Comparison of ENCODE assay signal across 7 mouse cellular contexts in the genomic region with DNA sequence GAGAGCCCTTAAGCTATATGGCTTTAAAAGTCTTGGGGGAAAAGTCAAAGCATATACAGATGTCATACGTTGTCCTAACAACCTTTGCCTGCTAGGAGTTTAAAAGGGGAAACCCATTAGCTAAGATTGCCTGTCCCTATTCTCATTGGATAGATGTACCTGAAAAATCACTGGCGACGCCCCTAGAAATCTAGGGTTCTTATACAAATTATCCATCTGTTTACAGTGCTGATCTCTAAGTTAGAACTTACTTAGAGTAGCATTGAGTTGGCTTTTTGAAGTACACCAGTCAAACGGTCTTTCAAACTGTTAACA. TPM values are rescaled to one million over a fixed set of nuclear protein-coding genes. Genes with fewer than 3 reads are reported as not detected.
DNase-seq lines count a peak whose midpoint lies in the region; ATAC-seq lines count a peak whose summit lies in the region.

No protein-coding gene starts in this region.

- no peaks in the 10 kb centered on the region for H3K9me3 ChIP-seq in megakaryocyte, embryonic 14.5 days
- no peaks in the 10 kb centered on the region for H3K9me3 ChIP-seq in forebrain, embryonic 10.5 days
- H3K9me3 ChIP-seq in limb, embryonic 12.5 days: no peaks in the 10 kb centered on the region
- no peaks in the 10 kb centered on the region for H3K9me3 ChIP-seq in stomach, embryonic 15.5 days

- peak overlapping the region; percentile 99 for H3K9ac ChIP-seq in limb, embryonic 12.5 days (replicated peaks)
- H3K9ac ChIP-seq in stomach, embryonic 15.5 days: peak overlapping the region; percentile 99; the same call in 1 of the 2 replicates

- intact Hi-C loops in left cerebral cortex, postnatal 4 days (cut with DNase I): no loop called here

- H3K27me3 ChIP-seq in megakaryocyte, embryonic 14.5 days (replicated peaks): peaks cover 2% of the 10 kb centered on the region
- H3K27me3 ChIP-seq in forebrain, embryonic 10.5 days (ENCODE audit: poor library complexity, severe bottlenecking): no peaks in the 10 kb centered on the region
- H3K27me3 ChIP-seq in limb, embryonic 12.5 days: no peaks in the 10 kb centered on the region
- no peaks in the 10 kb centered on the region for H3K27me3 ChIP-seq in stomach, embryonic 15.5 days (replicated peaks)

- peaks cover 46% of the 10 kb centered on the region for H3K4me1 ChIP-seq in megakaryocyte, embryonic 14.5 days
- peaks cover 57% of the 10 kb centered on the region for H3K4me1 ChIP-seq in forebrain, embryonic 10.5 days
- peaks cover 43% of the 10 kb centered on the region for H3K4me1 ChIP-seq in limb, embryonic 12.5 days (replicated peaks)
- H3K4me1 ChIP-seq in stomach, embryonic 15.5 days: peaks cover 14% of the 10 kb centered on the region; the same call in 1 of the 2 replicates

- no peak for ATAC-seq in megakaryocyte, adult 5-6 weeks (ENCODE audit: poor library complexity, severe bottlenecking)
- no peak for ATAC-seq in limb, embryonic 12.5 days (ENCODE audit: insufficient number of reproducible peaks, insufficient read depth, low FRiP score, low TSS enrichment, low read depth)
- ATAC-seq in stomach, embryonic 15.5 days (ENCODE audit: insufficient read depth, low FRiP score, low read depth): no peak

- H3K36me3 ChIP-seq in megakaryocyte, embryonic 14.5 days (replicated peaks; ENCODE audit: low read length): no peaks in the 10 kb centered on the region
- H3K36me3 ChIP-seq in forebrain, embryonic 10.5 days (replicated peaks): no peaks in the 10 kb centered on the region
- no peaks in the 10 kb centered on the region for H3K36me3 ChIP-seq in limb, embryonic 12.5 days
- no peaks in the 10 kb centered on the region for H3K36me3 ChIP-seq in stomach, embryonic 15.5 days

- H3K4me2 ChIP-seq in limb, embryonic 12.5 days: peak overlapping the region; percentile 70
- peak overlapping the region; percentile 70 for H3K4me2 ChIP-seq in stomach, embryonic 15.5 days

- peak overlapping the region; percentile 97 for H3K4me3 ChIP-seq in megakaryocyte, embryonic 14.5 days (replicated peaks)
- H3K4me3 ChIP-seq in forebrain, embryonic 10.5 days: peak overlapping the region; percentile 82
- H3K4me3 ChIP-seq in limb, embryonic 12.5 days (replicated peaks): peak overlapping the region; percentile 92
- H3K4me3 ChIP-seq in stomach, embryonic 15.5 days (replicated peaks): peak overlapping the region; percentile 89

- WGBS in forebrain, embryonic 10.5 days: 14% methylated on average over 4 of the region's 4 CpGs
- 2% methylated on average over 4 of the region's 4 CpGs for WGBS in limb, embryonic 12.5 days
- 3% methylated on average over 4 of the region's 4 CpGs for WGBS in stomach, embryonic 15.5 days

- peak overlapping the region; percentile 100 for H3K27ac ChIP-seq in forebrain, embryonic 10.5 days
- H3K27ac ChIP-seq in limb, embryonic 12.5 days: peak overlapping the region; percentile 100
- peak overlapping the region; percentile 98; the same call in 1 of the 2 replicates for H3K27ac ChIP-seq in stomach, embryonic 15.5 days

- DNase-seq in forebrain, embryonic 10.5 days (ENCODE audit: extremely low spot score, low spot score): no peak
- no peak for DNase-seq in left cerebral cortex, postnatal 4 days
- no peak for DNase-seq in cerebellum, postnatal 14 days

RNA-seq across cellular contexts. Expression of gene Zmynd11, which starts 0.4 kb away (rescaled TPM):
- polyA plus RNA-seq in megakaryocyte, embryonic 14.5 days (2012; ENCODE audit: insufficient read depth, low replicate concordance): 5.4 and 11.2 TPM in 2 replicates
- total RNA-seq in megakaryocyte, adult 5-6 weeks (2015): 33.3 and 36.1 TPM in 2 replicates
- 47.3 and 154 TPM in 2 replicates for total RNA-seq in megakaryocyte, adult 5-6 weeks (2017)
- 103 and 104 TPM in 2 replicates for polyA plus RNA-seq in forebrain, embryonic 10.5 days (2016; fragmentation: Nextera tagmentation; extraction: Ambion mirVana)
- polyA plus RNA-seq in limb, embryonic 12.5 days (2016; fragmentation: Nextera tagmentation; extraction: Ambion mirVana): 125 TPM in 2 replicates
- 97.5 and 104 TPM in 2 replicates for polyA plus RNA-seq in stomach, embryonic 15.5 days (2015; fragmentation: Nextera tagmentation; extraction: Ambion mirVana)
- total RNA-seq in left cerebral cortex, postnatal 4 days (2021): 100 to 1,000 TPM; 309 to 322 TPM
